Mouse (Mus musculus): ENCODE data around the gene Pdrg1.

DNA sequence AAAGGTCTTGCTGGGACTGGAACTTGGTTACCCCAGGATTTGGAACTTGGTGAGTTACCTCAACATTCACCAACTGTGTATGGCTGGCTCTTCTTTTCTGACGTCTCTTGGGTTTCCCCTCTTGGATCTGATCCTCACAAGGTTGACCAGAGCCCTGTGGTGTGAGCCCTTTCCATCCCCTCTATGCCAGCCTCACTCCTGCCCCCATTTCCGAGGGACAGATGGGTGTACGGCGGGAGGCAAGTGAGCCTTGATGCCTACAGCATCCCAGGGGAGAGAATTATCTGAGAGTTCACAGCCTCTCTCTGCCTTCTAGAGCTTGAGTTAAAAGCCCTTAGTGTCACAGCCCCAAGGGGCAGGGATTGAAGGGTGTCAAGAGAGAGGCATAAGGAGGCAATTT is 12.3 kb upstream of the Pdrg1 start:
- TF ChIP-seq CTCF (IDR thresholded peaks at IDR 0.05; ENCODE audit: low read depth, low read length) (no peak), POLR2A (IDR thresholded peaks at IDR 0.05; ENCODE audit: extremely low read depth, insufficient read depth, low read length) (no peak)

All from liver, adult 2 months (tissue).